Mouse (Mus musculus): ENCODE measurements around the gene 1700020N01Rik. TPM values are rescaled to one million over a fixed set of nuclear protein-coding genes. Genes with fewer than 3 reads are reported as not detected.

The 1700020N01Rik gene
- not detected in 2 replicates for polyA plus RNA-seq (2016; fragmentation: Nextera tagmentation; extraction: Ambion mirVana)

GRCm38 (mm10) chr10:21592896-21593380 lies at the start of gene 1700020N01Rik:
TSS of gene 1700020N01Rik (plus strand) at chr10:21593145.
- WGBS: 93% methylated on average over 22 of the region's 22 CpGs
- H3K4me2 ChIP-seq (replicated peaks): no peak within 1 kb of the TSS
- no peaks in the 10 kb centered on the region for H3K9me3 ChIP-seq (replicated peaks)
- no peak within 1 kb of the TSS for H3K9ac ChIP-seq
- H3K27me3 ChIP-seq: no peaks in the 10 kb centered on the region
- H3K27ac ChIP-seq: no peak within 1 kb of the TSS
- no peaks in the 10 kb centered on the region for H3K36me3 ChIP-seq
- no peak for ATAC-seq (ENCODE audit: low FRiP score)
- no peak within 1 kb of the TSS for H3K4me3 ChIP-seq
- no peaks in the 10 kb centered on the region for H3K4me1 ChIP-seq

- H3K27me3 ChIP-seq: no peaks in the 10 kb centered on the region
- no peak overlapping the region for H3K4me3 ChIP-seq
- no peak overlapping the region for H3K27ac ChIP-seq
- H3K9me3 ChIP-seq (replicated peaks): no peaks in the 10 kb centered on the region
- ATAC-seq (ENCODE audit: low FRiP score): 0 out of 2 replicates have a peak, but pooled peaks have one; percentile 32
- 59% methylated on average over 3 of the region's 3 CpGs for WGBS
- H3K36me3 ChIP-seq: no peaks in the 10 kb centered on the region
- no peak overlapping the region for H3K4me2 ChIP-seq (replicated peaks)
- no peak overlapping the region for H3K9ac ChIP-seq
- H3K4me1 ChIP-seq: no peaks in the 10 kb centered on the region; the same call in 1 of the 2 replicates
Observed at GRCm38 (mm10) chr10:21543576-21544278, 49.2 kb upstream of the 1700020N01Rik start.

DNA sequence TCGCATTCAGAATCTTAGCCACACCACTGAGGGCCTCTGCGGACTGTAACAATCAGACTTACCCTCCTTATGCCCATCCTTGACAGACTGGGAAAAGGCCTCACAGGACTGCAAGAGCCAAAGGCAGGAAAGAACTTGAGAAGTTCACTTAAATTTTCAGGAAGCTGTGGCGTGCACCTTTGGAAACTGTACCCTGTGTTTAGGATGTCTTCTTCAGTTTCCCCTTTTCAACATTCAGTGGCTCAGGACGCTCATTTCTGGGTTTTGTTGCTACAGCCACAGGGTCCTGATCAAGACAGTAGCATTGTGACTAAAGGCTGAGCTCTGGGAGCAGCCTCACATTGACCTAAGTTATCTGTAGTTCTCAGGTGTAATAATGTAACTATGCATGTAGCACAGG lies 48.2 kb upstream of the 1700020N01Rik start:
- no peaks in the 10 kb centered on the region for H3K27me3 ChIP-seq
- no peak for ATAC-seq (ENCODE audit: low FRiP score)
- H3K36me3 ChIP-seq: no peaks in the 10 kb centered on the region
- H3K4me1 ChIP-seq: no peaks in the 10 kb centered on the region; the same call in 1 of the 2 replicates
- H3K4me2 ChIP-seq (replicated peaks): no peak overlapping the region
- no peaks in the 10 kb centered on the region for H3K9me3 ChIP-seq (replicated peaks)
- H3K27ac ChIP-seq: no peak overlapping the region
- no peak overlapping the region for H3K4me3 ChIP-seq
- no peak overlapping the region for H3K9ac ChIP-seq
- 89% methylated on average over 4 of the region's 4 CpGs for WGBS

GRCm38 (mm10) chr10:21545446-21545845 lies 47.5 kb upstream of the 1700020N01Rik start:
- WGBS: 38% methylated on average over 6 of the region's 6 CpGs
- no peaks in the 10 kb centered on the region for H3K27me3 ChIP-seq
- H3K4me1 ChIP-seq: no peaks in the 10 kb centered on the region; the same call in 1 of the 2 replicates
- no peaks in the 10 kb centered on the region for H3K9me3 ChIP-seq (replicated peaks)
- H3K27ac ChIP-seq: no peak overlapping the region
- no peak overlapping the region for H3K4me3 ChIP-seq
- H3K4me2 ChIP-seq (replicated peaks): no peak overlapping the region
- H3K36me3 ChIP-seq: no peaks in the 10 kb centered on the region
- H3K9ac ChIP-seq: no peak overlapping the region
- no peak for ATAC-seq (ENCODE audit: low FRiP score)

DNA sequence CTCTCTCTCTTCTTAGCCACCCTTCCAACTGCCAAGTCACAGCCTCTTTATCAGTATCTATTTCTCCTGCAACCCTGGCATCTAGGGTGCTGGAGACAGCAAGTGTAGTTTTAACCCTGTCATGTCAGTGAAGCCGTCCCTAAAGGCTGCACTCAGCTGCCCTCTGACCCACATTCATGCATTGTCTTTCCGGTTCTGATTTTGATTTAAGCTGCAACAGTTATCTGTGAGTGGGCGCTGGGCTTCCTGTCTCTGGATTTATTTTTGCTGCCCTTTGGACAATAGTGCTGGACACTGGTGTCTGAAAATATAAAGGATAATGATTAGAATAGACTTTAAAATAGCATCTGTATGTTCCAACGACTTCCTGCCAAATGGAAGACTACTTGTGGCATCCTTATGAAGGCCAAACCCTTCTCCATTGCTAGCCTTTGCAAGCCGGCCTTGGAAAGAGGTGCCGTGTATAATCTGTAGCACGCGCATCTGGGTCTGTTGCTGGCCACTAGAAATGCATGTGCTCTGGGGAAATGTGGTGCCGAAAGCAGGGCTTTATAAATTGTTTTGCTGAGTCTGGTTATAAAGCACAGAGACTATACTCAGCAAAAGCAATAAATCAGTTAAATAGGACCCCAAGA lies 44.0 kb upstream of the 1700020N01Rik start:
- H3K4me3 ChIP-seq: no peak overlapping the region
- no peak for ATAC-seq (ENCODE audit: low FRiP score)

DNA sequence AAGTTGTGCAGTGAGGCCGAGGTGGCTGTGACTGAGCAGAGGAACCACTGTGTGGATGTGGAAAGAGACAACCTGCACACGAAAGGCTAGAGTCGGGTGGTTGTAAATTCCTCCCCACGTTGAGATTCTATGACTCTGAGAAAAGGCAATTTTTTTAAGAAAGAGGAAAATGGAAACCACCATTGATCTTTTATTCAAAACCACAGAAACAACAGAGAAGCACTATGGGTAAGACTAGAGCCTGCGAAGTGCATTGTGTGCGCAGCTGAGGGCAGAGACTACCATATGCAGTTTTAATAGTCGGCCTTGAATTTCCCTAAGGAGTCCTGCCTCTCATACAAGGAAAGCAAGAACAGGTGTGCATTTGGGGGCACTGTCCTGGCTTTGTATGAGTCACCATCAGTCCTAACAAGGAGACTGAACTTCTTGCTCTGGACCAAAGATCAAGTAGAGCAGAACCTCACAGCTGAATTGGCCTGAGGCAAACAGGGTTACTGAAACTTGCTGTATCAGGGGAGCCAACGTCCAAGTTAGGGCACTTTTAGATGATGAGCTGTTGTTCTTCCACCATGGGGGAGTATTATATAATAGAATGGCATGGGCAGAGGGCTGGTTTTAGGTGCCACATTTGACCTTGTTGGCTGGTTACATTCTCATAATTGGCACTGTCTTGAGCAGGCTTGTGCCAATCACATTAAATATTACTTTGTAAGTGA lies 39.8 kb upstream of the 1700020N01Rik start:
- no peak overlapping the region for H3K9ac ChIP-seq
- no peak overlapping the region for H3K4me2 ChIP-seq (replicated peaks)
- H3K36me3 ChIP-seq: no peaks in the 10 kb centered on the region
- H3K9me3 ChIP-seq (replicated peaks): no peaks in the 10 kb centered on the region
- ATAC-seq (ENCODE audit: low FRiP score): no peak
- H3K4me3 ChIP-seq: no peak overlapping the region
- H3K27me3 ChIP-seq: no peaks in the 10 kb centered on the region; the same call in 1 of the 2 replicates
- no peak overlapping the region for H3K27ac ChIP-seq
- WGBS: 84% methylated on average over 8 of the region's 8 CpGs
- H3K4me1 ChIP-seq: no peaks in the 10 kb centered on the region

More for the DNA sequence above, 44.0 kb upstream of the 1700020N01Rik start:
- no peaks in the 10 kb centered on the region for H3K36me3 ChIP-seq
- H3K9me3 ChIP-seq (replicated peaks): no peaks in the 10 kb centered on the region
- H3K27ac ChIP-seq: no peak overlapping the region
- H3K27me3 ChIP-seq: no peaks in the 10 kb centered on the region
- 80% methylated on average over 9 of the region's 9 CpGs for WGBS
- H3K4me1 ChIP-seq: no peaks in the 10 kb centered on the region; the same call in 1 of the 2 replicates
- no peak overlapping the region for H3K4me2 ChIP-seq (replicated peaks)
- no peak overlapping the region for H3K9ac ChIP-seq

DNA sequence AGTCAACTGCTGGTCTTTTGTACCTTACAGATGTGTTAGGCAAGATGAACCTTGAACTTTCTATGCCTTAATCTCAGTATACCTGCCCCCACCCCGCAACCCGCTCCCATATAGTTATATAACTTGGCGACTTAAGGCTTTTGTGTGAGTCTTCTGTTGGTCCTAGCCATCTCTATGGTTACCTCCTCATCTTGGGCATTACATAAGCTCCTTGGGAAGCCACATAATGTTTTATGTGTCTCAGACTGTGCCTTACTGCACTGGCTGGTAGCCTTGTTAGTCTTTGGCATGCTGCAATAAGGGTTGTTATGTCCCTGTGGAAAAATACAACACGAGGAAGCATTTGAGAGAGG lies 39.3 kb upstream of the 1700020N01Rik start:
- no peaks in the 10 kb centered on the region for H3K9me3 ChIP-seq (replicated peaks)
- H3K4me2 ChIP-seq (replicated peaks): no peak overlapping the region
- H3K9ac ChIP-seq: no peak overlapping the region
- H3K27me3 ChIP-seq: no peaks in the 10 kb centered on the region; the same call in 1 of the 2 replicates
- no peaks in the 10 kb centered on the region for H3K4me1 ChIP-seq
- 89% methylated on average over 4 of the region's 4 CpGs for WGBS
- no peak overlapping the region for H3K27ac ChIP-seq
- H3K4me3 ChIP-seq: no peak overlapping the region
- no peaks in the 10 kb centered on the region for H3K36me3 ChIP-seq
- ATAC-seq (ENCODE audit: low FRiP score): no peak

- no peaks in the 10 kb centered on the region for H3K9me3 ChIP-seq (replicated peaks)
- no peak overlapping the region for H3K27ac ChIP-seq
- WGBS: 87% methylated on average over 11 of the region's 11 CpGs
- H3K36me3 ChIP-seq: no peaks in the 10 kb centered on the region
- H3K27me3 ChIP-seq: no peaks in the 10 kb centered on the region; the same call in 1 of the 2 replicates
- H3K4me2 ChIP-seq (replicated peaks): no peak overlapping the region
- H3K9ac ChIP-seq: no peak overlapping the region
- H3K4me1 ChIP-seq: peaks cover 3% of the 10 kb centered on the region; the same call in 1 of the 2 replicates
- H3K4me3 ChIP-seq: no peak overlapping the region
- no peak for ATAC-seq (ENCODE audit: low FRiP score)
Observed at GRCm38 (mm10) chr10:21554896-21555580, 37.9 kb upstream of the 1700020N01Rik start.

DNA sequence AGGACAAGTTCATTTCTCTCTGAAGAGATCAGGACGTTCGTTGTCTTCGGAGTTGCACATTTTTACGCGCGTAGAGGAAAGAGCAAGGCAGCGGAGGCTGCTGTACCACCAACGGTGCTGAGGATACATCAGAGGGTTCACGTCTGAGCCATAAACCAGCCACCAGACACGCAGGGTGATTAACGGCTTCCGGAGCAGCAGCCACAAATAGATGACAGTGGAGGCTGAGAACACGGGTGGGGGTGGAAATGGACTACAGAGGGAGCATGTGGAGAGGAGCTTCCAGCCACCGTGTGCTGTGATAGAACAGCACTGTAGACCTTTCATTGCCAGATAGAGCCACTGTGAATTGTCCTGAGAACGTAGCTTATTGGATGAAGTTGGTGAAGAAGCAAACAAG lies 33.2 kb upstream of the 1700020N01Rik start:
- Histone ChIP-seq H3K9me3 (replicated peaks) (no peaks in the 10 kb centered on the region), H3K4me3 (no peak overlapping the region), H3K9ac (no peak overlapping the region), H3K27me3 (no peaks in the 10 kb centered on the region; the same call in 1 of the 2 replicates), H3K27ac (no peak overlapping the region), H3K36me3 (no peaks in the 10 kb centered on the region), H3K4me2 (replicated peaks) (no peak overlapping the region), H3K4me1 (peaks cover 5% of the 10 kb centered on the region; the same call in 1 of the 2 replicates)
- no peak for ATAC-seq (ENCODE audit: low FRiP score)
- WGBS: 70% methylated on average over 15 of the region's 15 CpGs

- Histone ChIP-seq H3K36me3 (no peaks in the 10 kb centered on the region), H3K4me3 (no peak overlapping the region), H3K27ac (no peak overlapping the region), H3K9me3 (replicated peaks) (no peaks in the 10 kb centered on the region), H3K4me2 (replicated peaks) (no peak overlapping the region), H3K9ac (no peak overlapping the region), H3K4me1 (peaks cover 5% of the 10 kb centered on the region; the same call in 1 of the 2 replicates), H3K27me3 (no peaks in the 10 kb centered on the region)
- ATAC-seq (ENCODE audit: low FRiP score): no peak
- 76% methylated on average over 1 of the region's 1 CpGs for WGBS
Observed at GRCm38 (mm10) chr10:21561181-21561580, 31.8 kb upstream of the 1700020N01Rik start.

- WGBS: 90% methylated on average over 2 of the region's 2 CpGs
- H3K9ac ChIP-seq: no peak overlapping the region
- no peaks in the 10 kb centered on the region for H3K27me3 ChIP-seq
- H3K4me1 ChIP-seq: peaks cover 5% of the 10 kb centered on the region; the same call in 1 of the 2 replicates
- H3K4me2 ChIP-seq (replicated peaks): no peak overlapping the region
- ATAC-seq (ENCODE audit: low FRiP score): no peak
- no peaks in the 10 kb centered on the region for H3K9me3 ChIP-seq (replicated peaks)
- no peak overlapping the region for H3K27ac ChIP-seq
- no peaks in the 10 kb centered on the region for H3K36me3 ChIP-seq
- no peak overlapping the region for H3K4me3 ChIP-seq
Observed at GRCm38 (mm10) chr10:21563446-21563845, 29.5 kb upstream of the 1700020N01Rik start.

DNA sequence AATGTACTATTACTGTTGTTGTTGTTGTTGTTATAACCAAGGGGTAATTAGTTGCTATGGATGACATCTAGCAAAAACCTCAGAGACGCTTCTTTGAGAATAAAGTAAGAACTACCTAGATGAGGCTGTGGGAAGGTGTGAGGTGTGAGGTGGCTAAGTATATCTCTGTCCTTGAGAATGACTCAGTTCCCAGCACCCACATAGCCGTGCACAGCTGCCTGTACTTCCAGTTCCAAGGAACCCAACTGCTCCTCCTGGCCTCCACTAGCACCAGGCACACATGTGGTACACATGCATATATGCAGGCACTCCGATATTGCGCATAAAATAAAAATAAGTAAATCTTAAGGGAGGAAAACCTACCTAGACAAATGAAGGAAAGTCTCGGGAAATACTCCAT lies 28.8 kb upstream of the 1700020N01Rik start:
- H3K9me3 ChIP-seq (replicated peaks): no peaks in the 10 kb centered on the region
- H3K36me3 ChIP-seq: no peaks in the 10 kb centered on the region
- no peak overlapping the region for H3K27ac ChIP-seq
- no peaks in the 10 kb centered on the region for H3K27me3 ChIP-seq
- no peak overlapping the region for H3K4me2 ChIP-seq (replicated peaks)
- ATAC-seq (ENCODE audit: low FRiP score): no peak
- no peak overlapping the region for H3K4me3 ChIP-seq
- H3K9ac ChIP-seq: no peak overlapping the region
- 92% methylated on average over 5 of the region's 5 CpGs for WGBS
- peaks cover 5% of the 10 kb centered on the region; the same call in 1 of the 2 replicates for H3K4me1 ChIP-seq

Measured in hindbrain, embryonic 12.5 days (tissue).